Comparison of ENCODE assay signal across 24 mouse cellular contexts in the genomic region with DNA sequence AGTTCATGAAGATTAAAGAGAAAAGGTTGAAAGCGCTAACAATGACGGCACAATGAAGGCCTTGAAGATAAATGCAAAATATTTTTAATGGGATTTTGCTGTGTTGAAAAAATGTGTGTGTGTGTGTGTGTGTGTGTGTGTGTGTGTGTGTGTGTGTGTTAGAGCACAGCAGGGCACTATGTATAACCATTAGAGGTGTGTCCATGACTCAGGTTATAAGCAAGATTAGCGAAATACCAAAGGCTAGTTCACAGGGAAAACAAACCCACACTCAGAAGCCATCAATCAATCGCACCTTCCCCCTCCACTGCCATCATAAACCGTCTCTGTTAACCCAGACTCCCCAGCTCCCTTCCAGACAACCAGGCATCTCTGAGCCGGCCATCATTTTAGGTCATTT.
"Had no signal": no experiment of that assay in that cellular context is flagged by ENCODE, and none has a peak within 500 bp of the region (broad histone marks: within the 10 kb centered on the region; RNA-seq: fewer than 3 reads in every experiment).

No protein-coding gene starts in this region.

- H3K9me3 ChIP-seq: kidney, embryonic 15.5 days; limb, embryonic 13.5 days; liver, embryonic 12.5 days; liver, embryonic 15.5 days; lung, embryonic 15.5 days; midbrain, embryonic 10.5 days; midbrain, embryonic 13.5 days; neural tube, embryonic 13.5 days; stomach, embryonic 15.5 days had no signal

- H3K27me3 ChIP-seq: kidney, embryonic 15.5 days; liver, embryonic 12.5 days; liver, embryonic 15.5 days; lung, embryonic 15.5 days; megakaryocyte, embryonic 14.5 days; midbrain, embryonic 13.5 days; neural tube, embryonic 13.5 days; stomach, embryonic 15.5 days had no signal

- H3K4me3 ChIP-seq: kidney, embryonic 15.5 days; left cerebral cortex, adult 2 months; limb, embryonic 13.5 days; liver, embryonic 12.5 days; liver, embryonic 15.5 days; lung, embryonic 15.5 days; megakaryocyte, embryonic 14.5 days; midbrain, embryonic 10.5 days; midbrain, embryonic 13.5 days; myocyte; neural tube, embryonic 13.5 days; stomach, embryonic 15.5 days had no signal

- H3K27ac ChIP-seq: kidney, embryonic 15.5 days; left cerebral cortex, adult 2 months; limb, embryonic 13.5 days; liver, embryonic 12.5 days; liver, embryonic 15.5 days; lung, embryonic 15.5 days; midbrain, embryonic 10.5 days; midbrain, embryonic 13.5 days; neural tube, embryonic 13.5 days; stomach, embryonic 15.5 days had no signal

- H3K4me2 ChIP-seq: kidney, embryonic 15.5 days; limb, embryonic 13.5 days; liver, embryonic 12.5 days; liver, embryonic 15.5 days; lung, embryonic 15.5 days; midbrain, embryonic 13.5 days; neural tube, embryonic 13.5 days; stomach, embryonic 15.5 days had no signal

- ATAC-seq: liver, embryonic 12.5 days; midbrain, embryonic 13.5 days; midbrain, embryonic 16.5 days had no signal

- H3K4me1 ChIP-seq: liver, embryonic 12.5 days; liver, embryonic 15.5 days; lung, embryonic 15.5 days; megakaryocyte, embryonic 14.5 days had no signal

- DNase-seq: kidney, adult 2 months; kidney, postnatal 10 days; kidney, postnatal 36 days; liver; lung, adult 18-20 months; lung, postnatal 10 days; lung, postnatal 36 days; retina, postnatal 1 day; right cerebral cortex, postnatal 25 days; spleen, adult 18-20 months; thymus, postnatal 36 days had no signal

- H3K9ac ChIP-seq: kidney, embryonic 15.5 days; limb, embryonic 13.5 days; liver, embryonic 12.5 days; liver, embryonic 15.5 days; lung, embryonic 15.5 days; midbrain, embryonic 13.5 days; neural tube, embryonic 13.5 days; stomach, embryonic 15.5 days had no signal

- H3K36me3 ChIP-seq: kidney, embryonic 15.5 days; limb, embryonic 13.5 days; liver, embryonic 12.5 days; liver, embryonic 15.5 days; lung, embryonic 15.5 days; midbrain, embryonic 10.5 days; midbrain, embryonic 13.5 days; neural tube, embryonic 13.5 days; stomach, embryonic 15.5 days had no signal
